Mouse (Mus musculus) T-cell, adult 2 months (primary cell): ENCODE measurements around the gene Mier2.
A peak's percentile ranks its signal among the peaks of the same experiment; 100 is the strongest.

Experiments used
- DNase-seq: peaks from one replicate; pipeline ENCODE4 v3.0.0; 2022; ENCODE audit warnings: low spot score

Gene Mier2

GRCm38 (mm10) chr10:79539701-79540495 lies 15.1 kb downstream of the Mier2 start:
- no peak for DNase-seq

- no peak for DNase-seq
Measured at GRCm38 (mm10) chr10:79538873-79539272, 16.1 kb downstream of the Mier2 start.

GRCm38 (mm10) chr10:79538323-79538722 lies 16.7 kb downstream of the Mier2 start:
- DNase-seq, result no peak

GRCm38 (mm10) chr10:79537781-79538180 lies 17.2 kb downstream of the Mier2 start:
- no peak for DNase-seq

GRCm38 (mm10) chr10:79537271-79537670 lies 17.7 kb downstream of the Mier2 start:
- no peak for DNase-seq

GRCm38 (mm10) chr10:79536461-79537080 lies 18.4 kb downstream of the Mier2 start:
- no peak for DNase-seq

- DNase-seq, result no peak
Measured at GRCm38 (mm10) chr10:79535431-79535830, 19.6 kb downstream of the Mier2 start.

- DNase-seq, result no peak
Measured at GRCm38 (mm10) chr10:79534426-79534825, 20.6 kb downstream of the Mier2 start.

GRCm38 (mm10) chr10:79533126-79533911 lies 21.7 kb downstream of the Mier2 start, which contains the start of gene Plpp2:
Plpp2 (minus strand) TSS chr10:79533796.
- peak; percentile 32 for DNase-seq

GRCm38 (mm10) chr10:79532678-79533077 lies 22.3 kb downstream of the Mier2 start:
- no peak for DNase-seq

- no peak for DNase-seq
Measured at GRCm38 (mm10) chr10:79531593-79531992, 23.4 kb downstream of the Mier2 start.

GRCm38 (mm10) chr10:79530721-79531120 lies 24.3 kb downstream of the Mier2 start:
- no peak for DNase-seq

GRCm38 (mm10) chr10:79530241-79530640 lies 24.8 kb downstream of the Mier2 start:
- no peak for DNase-seq

GRCm38 (mm10) chr10:79528081-79528480 lies 26.9 kb downstream of the Mier2 start:
- no peak for DNase-seq

- DNase-seq, result no peak
Measured at GRCm38 (mm10) chr10:79527453-79527845, 27.6 kb downstream of the Mier2 start.

GRCm38 (mm10) chr10:79526661-79527452 lies 28.1 kb downstream of the Mier2 start:
- DNase-seq, result no peak

GRCm38 (mm10) chr10:79525456-79526325 lies 29.3 kb downstream of the Mier2 start:
- no peak for DNase-seq

- no peak for DNase-seq
Measured at GRCm38 (mm10) chr10:79524433-79524832, 30.6 kb downstream of the Mier2 start.

- no peak for DNase-seq
Measured at GRCm38 (mm10) chr10:79506709-79507108, 48.3 kb downstream of the Mier2 start.

GRCm38 (mm10) chr10:79502830-79503644 lies 52.0 kb downstream of the Mier2 start:
- no peak for DNase-seq
